Mouse (Mus musculus): ENCODE measurements around the gene Jsrp1. TPM values are rescaled to one million over a fixed set of nuclear protein-coding genes. Genes with fewer than 3 reads are reported as not detected.

Jsrp1 gene
- total RNA-seq (2012; rRNA removed) (not detected in 2 replicates), polyA plus RNA-seq (2012; ENCODE audit: insufficient read depth in 1 of 2, insufficient read length in 2 of 2, low read depth in 1 of 2, low replicate concordance in 2 of 2, missing spikeins in 1 of 2) (under 1 TPM in 1 of 2 experiments, not detected in 1; 0.39 TPM)

DNA sequence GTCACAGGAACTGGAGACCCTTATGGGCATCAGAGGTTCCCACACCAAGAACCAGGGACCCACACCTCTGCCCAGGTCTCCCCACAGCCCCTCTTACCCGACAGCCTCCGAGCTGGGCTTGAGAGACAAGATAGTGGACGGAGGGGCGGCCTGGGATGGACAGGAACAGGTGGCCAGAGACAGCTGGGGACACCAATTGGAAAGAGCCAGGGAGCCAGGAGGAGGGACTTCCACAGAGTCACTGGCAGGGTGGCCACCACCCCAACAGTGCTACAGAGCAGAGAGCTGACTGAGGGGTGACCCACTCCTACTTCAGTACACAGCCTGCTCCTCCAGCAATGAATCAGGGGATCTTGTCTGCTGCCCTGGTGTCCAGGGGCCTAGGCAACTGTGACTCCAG is at the start of gene Jsrp1:
Jsrp1 (minus strand) TSS at position 133 of the 400 bp plus-strand sequence.
- H3K27me3 ChIP-seq (ENCODE audit: control insufficient read depth in 1 of 2, insufficient read depth in 2 of 2, low read length in 2 of 2), result no peaks in the 10 kb centered on the region
- no peak within 1 kb of the TSS for H3K9ac ChIP-seq (ENCODE audit: control insufficient read depth, low read depth, low read length, poor library complexity, severe bottlenecking)
- no peak for DNase-seq (ENCODE audit: low read depth, low spot score)
- TF ChIP-seq CHD1 (IDR thresholded peaks at IDR 0.05; ENCODE audit: low read depth, low read length) (no peak), SMC3 (IDR thresholded peaks at IDR 0.05; ENCODE audit: low read depth, low read length) (no peak), ELF1 (IDR thresholded peaks at IDR 0.05; ENCODE audit: low read depth, low read length) (no peak), MYB (IDR thresholded peaks at IDR 0.05; ENCODE audit: low read depth, low read length) (no peak), USF2 (IDR thresholded peaks at IDR 0.05; ENCODE audit: borderline replicate concordance in 1 of 2, insufficient read depth in 1 of 2, low read depth in 1 of 2, low read length in 2 of 2) (no peak), HCFC1 (IDR thresholded peaks at IDR 0.05; ENCODE audit: low read depth, low read length) (no peak), TAL1 (IDR thresholded peaks at IDR 0.05; ENCODE audit: low read length) (no peak), GATA1 (IDR thresholded peaks at IDR 0.05; ENCODE audit: low read depth, low read length) (no peak), MEF2A (IDR thresholded peaks at IDR 0.05; ENCODE audit: extremely low read depth, insufficient replicate concordance, low read depth, low read length, poor library complexity, severe bottlenecking) (no peak), POLR2A (IDR thresholded peaks at IDR 0.05; ENCODE audit: control insufficient read depth in 1 of 2, insufficient read depth in 1 of 2, low read depth in 1 of 2, low read length in 2 of 2, poor library complexity in 1 of 2) (no peak), ETS1 (IDR thresholded peaks at IDR 0.05; ENCODE audit: low read depth, low read length) (no peak)
- peaks cover 0 to 3% of the 10 kb centered on the region in 2 experiments; a peak in 2 of 4 replicates for H3K4me1 ChIP-seq (ENCODE audit: control insufficient read depth in 1 of 2, insufficient read depth in 2 of 2, low read length in 2 of 2)
- no peaks in the 10 kb centered on the region for H3K79me2 ChIP-seq (ENCODE audit: control insufficient read depth, insufficient read depth, low read length, poor library complexity)
- no peak within 1 kb of the TSS for H3K27ac ChIP-seq (ENCODE audit: control insufficient read depth, low read depth, low read length)
- H3K36me3 ChIP-seq (ENCODE audit: control insufficient read depth in 1 of 2, insufficient read depth in 2 of 2, low read length in 2 of 2), result no peaks in the 10 kb centered on the region
- H3K4me3 ChIP-seq (ENCODE audit: control insufficient read depth in 1 of 2, insufficient read depth in 1 of 2, low read depth in 2 of 2, low read length in 2 of 2), result no peak within 1 kb of the TSS
- no peaks in the 10 kb centered on the region for H3K9me3 ChIP-seq (replicated peaks; ENCODE audit: insufficient read depth, low read length)

DNA sequence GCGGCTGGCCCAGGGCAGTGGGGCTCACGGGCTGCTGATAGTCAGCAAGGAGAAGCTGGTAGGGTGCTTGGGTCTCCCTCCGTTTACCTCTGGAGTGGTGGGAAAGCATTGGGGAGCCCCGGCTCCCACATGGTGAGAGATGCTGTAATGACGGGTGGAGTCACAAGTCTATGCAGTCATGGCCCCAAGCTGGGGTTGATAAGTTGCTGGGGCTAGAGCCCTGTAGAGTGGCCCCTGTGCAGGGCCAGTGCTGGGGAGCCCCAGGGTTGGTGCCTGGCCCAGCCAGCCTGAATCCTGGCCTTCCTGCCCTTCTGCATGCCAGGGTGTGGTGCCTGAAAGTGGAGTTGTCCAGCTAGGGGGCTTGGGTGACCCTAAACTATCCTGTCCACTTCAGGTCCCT is 49.0 kb upstream of the Jsrp1 start:
- Histone ChIP-seq H3K9ac (ENCODE audit: control insufficient read depth, low read depth, low read length, poor library complexity, severe bottlenecking) (no peak overlapping the region), H3K9me3 (replicated peaks; ENCODE audit: insufficient read depth, low read length) (no peaks in the 10 kb centered on the region), H3K4me3 (ENCODE audit: control insufficient read depth in 1 of 2, insufficient read depth in 1 of 2, low read depth in 2 of 2, low read length in 2 of 2) (no peak overlapping the region), H3K4me1 (ENCODE audit: control insufficient read depth in 1 of 2, insufficient read depth in 2 of 2, low read length in 2 of 2) (peaks cover 14 to 19% of the 10 kb centered on the region in 2 experiments), H3K79me2 (ENCODE audit: control insufficient read depth, insufficient read depth, low read length, poor library complexity) (peaks cover 24% of the 10 kb centered on the region), H3K27me3 (ENCODE audit: control insufficient read depth in 1 of 2, insufficient read depth in 2 of 2, low read length in 2 of 2) (no peaks in the 10 kb centered on the region), H3K36me3 (ENCODE audit: control insufficient read depth in 1 of 2, insufficient read depth in 2 of 2, low read length in 2 of 2) (peaks cover 2 to 17% of the 10 kb centered on the region in 2 experiments; a peak in 3 of 4 replicates), H3K27ac (ENCODE audit: control insufficient read depth, low read depth, low read length) (no peak overlapping the region)
- TF ChIP-seq SIN3A (IDR thresholded peaks at IDR 0.05; ENCODE audit: low read length) (no peak), HCFC1 (IDR thresholded peaks at IDR 0.05; ENCODE audit: low read depth, low read length) (no peak), MYC (IDR thresholded peaks at IDR 0.05; ENCODE audit: low read depth, low read length) (no peak), MAX (IDR thresholded peaks at IDR 0.05; ENCODE audit: low read length) (no peak), ZNF384 (IDR thresholded peaks at IDR 0.05; ENCODE audit: low read depth, low read length) (no peak), SMC3 (IDR thresholded peaks at IDR 0.05; ENCODE audit: low read depth, low read length) (no peak)
- DNase-seq (ENCODE audit: low read depth, low spot score), result no peak
